Mouse (Mus musculus): ENCODE measurements at regions not wholly inside any gene's neighbourhood (a gene's known extent, or its start where the extent isn't known, plus 50 kb on each side); places are given as distances from the start of the nearest gene placed in this dataset.

GRCm38 (mm10) chrX:11901791-11902190 lies 258.4 kb downstream of the Bcor start:
- Histone ChIP-seq H3K27ac (ENCODE audit: insufficient read depth, low read depth, low read length) (no peak overlapping the region), H3K4me1 (ENCODE audit: control insufficient read depth, insufficient read depth, low read length) (no peaks in the 10 kb centered on the region), H3K27me3 (replicated peaks; ENCODE audit: control insufficient read depth, insufficient read depth, low read length) (no peaks in the 10 kb centered on the region), H3K36me3 (ENCODE audit: control insufficient read depth, insufficient read depth, low read length) (no peaks in the 10 kb centered on the region), H3K4me3 (ENCODE audit: insufficient read depth, low read depth, low read length) (no peak overlapping the region)
- DNase-seq = no peak
- TF ChIP-seq POLR2A (IDR thresholded peaks at IDR 0.05; ENCODE audit: low read depth, low read length) (no peak), CTCF (conservative IDR thresholded peaks at IDR 0.05; ENCODE audit: insufficient read depth, insufficient read length, low read depth, low read length) (no peak)
- 77% methylated on average over 5 of the region's 5 CpGs for WGBS

GRCm38 (mm10) chrX:11903116-11903700 lies 256.9 kb downstream of the Bcor start:
- TF ChIP-seq CTCF (conservative IDR thresholded peaks at IDR 0.05; ENCODE audit: insufficient read depth, insufficient read length, low read depth, low read length) = no peak
- no peak for TF ChIP-seq POLR2A (IDR thresholded peaks at IDR 0.05; ENCODE audit: low read depth, low read length)
- no peaks in the 10 kb centered on the region for H3K36me3 ChIP-seq (ENCODE audit: control insufficient read depth, insufficient read depth, low read length)
- H3K27ac ChIP-seq (ENCODE audit: insufficient read depth, low read depth, low read length) = no peak overlapping the region
- no peak overlapping the region for H3K4me3 ChIP-seq (ENCODE audit: insufficient read depth, low read depth, low read length)
- WGBS = 88% methylated on average over 4 of the region's 4 CpGs
- H3K4me1 ChIP-seq (ENCODE audit: control insufficient read depth, insufficient read depth, low read length) = no peaks in the 10 kb centered on the region
- no peaks in the 10 kb centered on the region for H3K27me3 ChIP-seq (replicated peaks; ENCODE audit: control insufficient read depth, insufficient read depth, low read length)
- DNase-seq = no peak

DNA sequence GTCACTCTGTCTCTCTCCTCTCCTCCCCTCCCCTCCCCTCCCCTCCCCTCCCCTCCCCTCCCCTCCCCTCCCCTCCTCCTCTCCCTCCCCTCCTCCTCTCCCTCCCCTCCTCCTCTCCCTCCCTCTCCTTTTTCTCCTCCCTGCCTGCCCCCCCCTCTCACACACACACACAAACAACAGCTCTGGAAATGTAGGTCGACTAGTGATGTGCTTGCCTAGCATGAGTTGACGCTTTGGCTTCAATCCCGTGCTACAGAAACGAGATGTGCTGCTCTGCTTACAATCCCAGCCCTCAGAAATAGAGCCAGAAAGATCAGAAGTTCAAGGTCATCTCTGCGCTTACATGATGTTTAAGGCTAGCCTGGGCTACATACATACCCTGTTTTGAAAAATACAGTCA lies 254.9 kb downstream of the Bcor start:
- no peaks in the 10 kb centered on the region for H3K27me3 ChIP-seq (replicated peaks; ENCODE audit: control insufficient read depth, insufficient read depth, low read length)
- H3K4me3 ChIP-seq (ENCODE audit: insufficient read depth, low read depth, low read length) = no peak overlapping the region
- TF ChIP-seq CTCF (conservative IDR thresholded peaks at IDR 0.05; ENCODE audit: insufficient read depth, insufficient read length, low read depth, low read length) = no peak
- TF ChIP-seq POLR2A (IDR thresholded peaks at IDR 0.05; ENCODE audit: low read depth, low read length) = no peak
- H3K36me3 ChIP-seq (ENCODE audit: control insufficient read depth, insufficient read depth, low read length) = no peaks in the 10 kb centered on the region
- WGBS = 45% methylated on average over 5 of the region's 5 CpGs
- H3K27ac ChIP-seq (ENCODE audit: insufficient read depth, low read depth, low read length) = no peak overlapping the region
- DNase-seq = no peak
- H3K4me1 ChIP-seq (ENCODE audit: control insufficient read depth, insufficient read depth, low read length) = no peaks in the 10 kb centered on the region

GRCm38 (mm10) chrX:11907167-11907566 lies 253.0 kb downstream of the Bcor start:
- 61% methylated on average over 6 of the region's 6 CpGs for WGBS
- Histone ChIP-seq H3K27ac (ENCODE audit: insufficient read depth, low read depth, low read length) (no peak overlapping the region), H3K27me3 (replicated peaks; ENCODE audit: control insufficient read depth, insufficient read depth, low read length) (no peaks in the 10 kb centered on the region), H3K36me3 (ENCODE audit: control insufficient read depth, insufficient read depth, low read length) (no peaks in the 10 kb centered on the region), H3K4me1 (ENCODE audit: control insufficient read depth, insufficient read depth, low read length) (no peaks in the 10 kb centered on the region), H3K4me3 (ENCODE audit: insufficient read depth, low read depth, low read length) (no peak overlapping the region)
- TF ChIP-seq POLR2A (IDR thresholded peaks at IDR 0.05; ENCODE audit: low read depth, low read length) (no peak), CTCF (conservative IDR thresholded peaks at IDR 0.05; ENCODE audit: insufficient read depth, insufficient read length, low read depth, low read length) (no peak)
- DNase-seq = peak; percentile 8

- no peaks in the 10 kb centered on the region for H3K36me3 ChIP-seq (ENCODE audit: control insufficient read depth, insufficient read depth, low read length)
- WGBS = 72% methylated on average over 10 of the region's 10 CpGs
- H3K27ac ChIP-seq (ENCODE audit: insufficient read depth, low read depth, low read length) = no peak overlapping the region
- H3K4me3 ChIP-seq (ENCODE audit: insufficient read depth, low read depth, low read length) = no peak overlapping the region
- TF ChIP-seq POLR2A (IDR thresholded peaks at IDR 0.05; ENCODE audit: low read depth, low read length) = no peak
- TF ChIP-seq CTCF (conservative IDR thresholded peaks at IDR 0.05; ENCODE audit: insufficient read depth, insufficient read length, low read depth, low read length) = no peak
- H3K27me3 ChIP-seq (replicated peaks; ENCODE audit: control insufficient read depth, insufficient read depth, low read length) = no peaks in the 10 kb centered on the region
- no peaks in the 10 kb centered on the region for H3K4me1 ChIP-seq (ENCODE audit: control insufficient read depth, insufficient read depth, low read length)
- DNase-seq = no peak
Measured at GRCm38 (mm10) chrX:11915984-11916383, 244.2 kb downstream of the Bcor start.

GRCm38 (mm10) chrX:11920231-11920630 lies 239.9 kb downstream of the Bcor start:
- no peaks in the 10 kb centered on the region for H3K36me3 ChIP-seq (ENCODE audit: control insufficient read depth, insufficient read depth, low read length)
- peak; percentile 49 for DNase-seq
- no peak overlapping the region for H3K27ac ChIP-seq (ENCODE audit: insufficient read depth, low read depth, low read length)
- WGBS = 53% methylated on average over 2 of the region's 2 CpGs
- no peaks in the 10 kb centered on the region for H3K27me3 ChIP-seq (replicated peaks; ENCODE audit: control insufficient read depth, insufficient read depth, low read length)
- peaks cover 5% of the 10 kb centered on the region for H3K4me1 ChIP-seq (ENCODE audit: control insufficient read depth, insufficient read depth, low read length)
- TF ChIP-seq POLR2A (IDR thresholded peaks at IDR 0.05; ENCODE audit: low read depth, low read length) = no peak
- no peak for TF ChIP-seq CTCF (conservative IDR thresholded peaks at IDR 0.05; ENCODE audit: insufficient read depth, insufficient read length, low read depth, low read length)
- no peak overlapping the region for H3K4me3 ChIP-seq (ENCODE audit: insufficient read depth, low read depth, low read length)

DNA sequence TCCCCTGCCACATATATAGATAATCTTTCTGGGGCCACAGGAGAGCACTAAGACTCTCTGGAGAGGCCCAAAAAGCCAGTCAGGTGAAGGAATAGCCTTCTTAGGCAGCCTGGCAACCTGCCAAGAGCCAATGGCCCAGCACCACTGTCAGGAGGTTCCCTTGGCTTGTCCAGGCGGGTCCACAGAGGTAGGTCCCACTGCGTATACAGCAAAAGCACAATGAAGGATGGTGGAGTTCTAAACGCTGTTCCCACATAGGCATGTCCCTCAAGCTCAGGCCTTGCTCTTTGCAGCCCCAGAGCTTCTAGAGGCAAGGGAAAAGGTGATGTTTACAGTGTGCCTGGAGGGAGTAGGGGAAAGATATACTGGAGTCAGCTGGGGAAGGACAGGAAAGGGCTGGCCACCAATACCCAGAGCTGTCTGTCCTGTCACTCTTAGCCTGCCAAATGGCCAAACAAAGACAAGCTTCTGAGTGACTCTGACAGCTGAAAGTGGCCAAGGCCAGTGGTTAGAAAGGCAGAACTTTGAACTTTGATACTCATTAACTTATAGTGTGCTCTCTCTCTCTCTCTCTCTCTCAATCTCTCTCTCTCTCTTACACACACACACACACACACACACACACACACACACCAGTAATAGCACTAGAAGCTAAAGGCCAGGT lies 235.4 kb downstream of the Bcor start:
- no peak overlapping the region for H3K4me3 ChIP-seq (ENCODE audit: insufficient read depth, low read depth, low read length)
- 56% methylated on average over 3 of the region's 3 CpGs for WGBS
- H3K36me3 ChIP-seq (ENCODE audit: control insufficient read depth, insufficient read depth, low read length) = no peaks in the 10 kb centered on the region
- TF ChIP-seq POLR2A (IDR thresholded peaks at IDR 0.05; ENCODE audit: low read depth, low read length) (no peak), CTCF (conservative IDR thresholded peaks at IDR 0.05; ENCODE audit: insufficient read depth, insufficient read length, low read depth, low read length) (no peak)
- H3K4me1 ChIP-seq (ENCODE audit: control insufficient read depth, insufficient read depth, low read length) = peaks cover 5% of the 10 kb centered on the region
- no peaks in the 10 kb centered on the region for H3K27me3 ChIP-seq (replicated peaks; ENCODE audit: control insufficient read depth, insufficient read depth, low read length)
- peak; percentile 47 for DNase-seq
- no peak overlapping the region; the same call in 1 of the 2 replicates for H3K27ac ChIP-seq (ENCODE audit: insufficient read depth, low read depth, low read length)
